Mouse (Mus musculus): Measurements from ENCODE around the gene Bend3. TPM values are rescaled to one million over a fixed set of nuclear protein-coding genes. Genes with fewer than 3 reads are reported as not detected.

Bend3 gene
- polyA plus RNA-seq, 1 experiment from 2014 or later, result 5.4 TPM

GRCm38 (mm10) chr10:43551388-43551787 lies 72.8 kb downstream of the Bend3 start:
- 20% methylated on average over 3 of the region's 3 CpGs for WGBS

DNA sequence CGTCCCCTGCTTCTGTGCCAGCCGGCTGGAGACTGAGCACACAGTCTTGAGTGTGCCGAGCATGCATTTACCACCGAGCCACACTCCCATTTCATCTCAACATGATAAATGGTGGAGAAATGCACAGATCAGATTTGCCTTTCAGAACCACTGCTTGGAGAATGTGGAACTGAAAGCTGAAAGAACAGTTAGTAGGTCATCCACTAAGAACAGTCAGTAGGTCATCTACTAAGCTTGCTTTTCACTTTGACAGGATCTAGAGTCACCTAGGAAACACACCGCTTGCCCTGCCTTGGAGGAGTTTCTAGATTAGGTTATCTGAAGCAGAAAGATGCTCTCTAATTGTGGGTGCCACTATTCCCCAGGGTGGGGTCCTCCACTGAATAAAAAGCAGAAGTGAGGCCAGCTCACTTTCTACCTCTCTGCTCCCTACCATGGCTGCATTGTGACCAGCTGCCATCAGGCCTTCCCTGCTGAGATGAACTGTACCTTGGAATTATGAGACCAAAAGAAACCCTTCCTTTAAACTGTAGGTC lies 79.1 kb downstream of the Bend3 start:
- Histone ChIP-seq H3K9me3 (no peaks in the 10 kb centered on the region), H3K4me3 (no peak overlapping the region), H3K27me3 (ENCODE audit: insufficient read depth, poor library complexity, severe bottlenecking) (no peaks in the 10 kb centered on the region), H3K4me1 (no peaks in the 10 kb centered on the region), H3K36me3 (no peaks in the 10 kb centered on the region), H3K27ac (no peak overlapping the region)
- 75% methylated on average over 5 of the region's 5 CpGs for WGBS
- DNase-seq (ENCODE audit: low spot score), result no peak

More at GRCm38 (mm10) chr10:43551388-43551787, 72.8 kb downstream of the Bend3 start:
- H3K9me3 ChIP-seq, result no peaks in the 10 kb centered on the region
- no peaks in the 10 kb centered on the region for H3K36me3 ChIP-seq
- no peak overlapping the region for H3K4me3 ChIP-seq
- H3K4me1 ChIP-seq, result no peaks in the 10 kb centered on the region
- no peaks in the 10 kb centered on the region for H3K27me3 ChIP-seq (ENCODE audit: insufficient read depth, poor library complexity, severe bottlenecking)
- no peak overlapping the region for H3K27ac ChIP-seq
- no peak for DNase-seq (ENCODE audit: low spot score)

GRCm38 (mm10) chr10:43559313-43559712 lies 80.7 kb downstream of the Bend3 start:
- H3K36me3 ChIP-seq, result no peaks in the 10 kb centered on the region
- H3K27ac ChIP-seq, result no peak overlapping the region
- 67% methylated on average over 11 of the region's 11 CpGs for WGBS
- H3K27me3 ChIP-seq (ENCODE audit: insufficient read depth, poor library complexity, severe bottlenecking), result no peaks in the 10 kb centered on the region
- no peaks in the 10 kb centered on the region for H3K4me1 ChIP-seq
- H3K4me3 ChIP-seq, result no peak overlapping the region
- no peaks in the 10 kb centered on the region for H3K9me3 ChIP-seq
- DNase-seq (ENCODE audit: low spot score), result no peak

DNA sequence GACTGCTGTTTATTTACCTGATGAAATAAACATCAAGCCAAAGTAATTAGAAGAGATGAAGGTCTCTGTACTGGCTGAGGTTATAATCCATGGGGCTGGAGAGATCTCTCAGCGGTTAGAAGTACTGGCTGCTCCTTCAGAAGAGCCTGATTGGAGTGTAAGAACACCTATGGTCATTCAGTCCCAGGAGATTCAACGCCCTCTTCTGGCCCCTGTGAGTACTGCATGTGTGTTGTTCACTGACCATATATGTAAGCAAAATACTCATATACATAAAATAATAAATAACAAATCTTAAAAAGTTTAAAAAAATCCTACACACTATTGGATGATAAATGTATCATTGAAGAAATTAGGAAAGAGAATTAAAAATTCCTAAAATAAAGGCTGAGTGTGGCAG lies 82.1 kb downstream of the Bend3 start:
- Histone ChIP-seq H3K4me3 (no peak overlapping the region), H3K27ac (no peak overlapping the region), H3K4me1 (no peaks in the 10 kb centered on the region), H3K36me3 (no peaks in the 10 kb centered on the region), H3K9me3 (no peaks in the 10 kb centered on the region), H3K27me3 (ENCODE audit: insufficient read depth, poor library complexity, severe bottlenecking) (no peaks in the 10 kb centered on the region)
- DNase-seq (ENCODE audit: low spot score), result no peak
- 31% methylated on average over 2 of the region's 2 CpGs for WGBS

- no peaks in the 10 kb centered on the region for H3K9me3 ChIP-seq
- no peak for DNase-seq (ENCODE audit: low spot score)
- no peaks in the 10 kb centered on the region for H3K27me3 ChIP-seq (ENCODE audit: insufficient read depth, poor library complexity, severe bottlenecking)
- no peak overlapping the region for H3K27ac ChIP-seq
- no peaks in the 10 kb centered on the region for H3K36me3 ChIP-seq
- H3K4me1 ChIP-seq, result no peaks in the 10 kb centered on the region
- WGBS, result 78% methylated on average over 2 of the region's 2 CpGs
- no peak overlapping the region for H3K4me3 ChIP-seq
Observed at GRCm38 (mm10) chr10:43561311-43561710, 82.7 kb downstream of the Bend3 start.

Other genes starting within 250 kb of the Bend3 start
- 15.2 and 15.9 TPM in 2 replicates for gene Gm9803, start 45.3 kb downstream of the Bend3 start, polyA plus RNA-seq (2016; fragmentation: Nextera tagmentation; extraction: Ambion mirVana)
- 90.1 and 96.5 TPM in 2 replicates for gene 1700021F05Rik, start 62.2 kb downstream of the Bend3 start, polyA plus RNA-seq (2016; fragmentation: Nextera tagmentation; extraction: Ambion mirVana)
- gene Cd24a, start 99.5 kb downstream of the Bend3 start, polyA plus RNA-seq (2016; fragmentation: Nextera tagmentation; extraction: Ambion mirVana), result 108 and 192 TPM in 2 replicates